Mouse (Mus musculus) forebrain, embryonic 10.5 days (tissue): Measurements from ENCODE around the gene Plekhn1. TPM values are rescaled to one million over a fixed set of nuclear protein-coding genes. Genes with fewer than 3 reads are reported as not detected.

Source experiments
- DNase-seq: peaks from one replicate; pipeline ENCODE4 v3.0.0-alpha.2; 2017; ENCODE audit warnings: low spot score; ENCODE audit errors: extremely low spot score
- H3K27ac ChIP-seq: fragments of 300-500 bp; sonication (generic); 2 replicates; pipeline ENCODE4 v1.5.1; 2016; ENCODE audit warnings: mild to moderate bottlenecking
- H3K27me3 ChIP-seq: fragments of 300-500 bp; sonication (generic); 2 replicates; pipeline ENCODE4 v1.6.1; 2016; ENCODE audit warnings: mild to moderate bottlenecking; ENCODE audit not compliant: poor library complexity, severe bottlenecking
- H3K36me3 ChIP-seq: fragments of 300-500 bp; sonication (generic); replicated peaks from 2 replicates; pipeline ENCODE4 v1.6.1; 2016; ENCODE audit warnings: mild to moderate bottlenecking, moderate library complexity
- H3K4me1 ChIP-seq: fragments of 300-500 bp; sonication (generic); 2 replicates; pipeline ENCODE4 v1.6.1; 2016
- H3K4me3 ChIP-seq: fragments of 300-500 bp; sonication (generic); 2 replicates; pipeline ENCODE4 v1.5.1; 2016; ENCODE audit warnings: mild to moderate bottlenecking, moderate library complexity
- H3K9me3 ChIP-seq: fragments of 300-500 bp; sonication (generic); 2 replicates; pipeline ENCODE4 v1.6.1; 2016; ENCODE audit warnings: mild to moderate bottlenecking, moderate library complexity
- WGBS: fragments of 180-500 bp; shearing (Covaris S2); methylation state at CpG from one replicate; pipeline ENCODE4 v1.1.7; 2016; 5-methylcytosine and 5-hydroxymethylcytosine counted together
- polyA plus RNA-seq: library from polyadenylated mRNA; unstranded; fragments of >200 nt; fragmentation: Nextera tagmentation; extraction: Ambion mirVana; gene quantifications from 2 replicates; pipeline ENCODE4 v1.2.1, GENCODE M21; 2016

Plekhn1 gene
- polyA plus RNA-seq, 1 experiment from 2014 or later = 21.9 TPM

GRCm38 (mm10) chr4:156203413-156204131 lies 31.1 kb downstream of the Plekhn1 start:
- Histone ChIP-seq H3K36me3 (peaks cover 21% of the 10 kb centered on the region), H3K4me3 (peak overlapping the region; percentile 73), H3K27ac (peak overlapping the region; percentile 91), H3K4me1 (peaks cover 43% of the 10 kb centered on the region), H3K9me3 (no peaks in the 10 kb centered on the region), H3K27me3 (peaks cover 31% of the 10 kb centered on the region)
- WGBS = 0% methylated on average over 49 of the region's 49 CpGs
- no peak for DNase-seq

- Histone ChIP-seq H3K27ac (peak within 1 kb of the TSS; percentile 91), H3K9me3 (no peaks in the 10 kb centered on the region), H3K4me1 (peaks cover 47% of the 10 kb centered on the region), H3K36me3 (peaks cover 15% of the 10 kb centered on the region), H3K4me3 (peak within 1 kb of the TSS; percentile 73), H3K27me3 (peaks cover 31% of the 10 kb centered on the region)
- DNase-seq = peak; percentile 82
- under 1% methylated on average over 38 of the region's 39 CpGs for WGBS
Measured at GRCm38 (mm10) chr4:156203001-156203412, 31.6 kb downstream of the Plekhn1 start, which contains the start of gene AW011738. Gene AW011738 (plus strand): TSS chr4:156203304.

- H3K36me3 ChIP-seq = peaks cover 12% of the 10 kb centered on the region
- peaks cover 51% of the 10 kb centered on the region for H3K4me1 ChIP-seq
- peaks cover 31% of the 10 kb centered on the region for H3K27me3 ChIP-seq
- H3K9me3 ChIP-seq = no peaks in the 10 kb centered on the region
- peak overlapping the region; percentile 73 for H3K4me3 ChIP-seq
- H3K27ac ChIP-seq = peak overlapping the region; percentile 91
- DNase-seq = no peak
- 50% methylated on average over 12 of the region's 12 CpGs for WGBS
Measured at GRCm38 (mm10) chr4:156202462-156202893, 32.2 kb downstream of the Plekhn1 start.

GRCm38 (mm10) chr4:156200623-156201475 lies 33.8 kb downstream of the Plekhn1 start, which contains the start of gene Isg15:
Gene Isg15 (minus strand): TSS chr4:156200818.
- Histone ChIP-seq H3K36me3 (no peaks in the 10 kb centered on the region; the same call in 1 of the 2 replicates), H3K9me3 (no peaks in the 10 kb centered on the region), H3K4me3 (no peak within 1 kb of the TSS), H3K4me1 (peaks cover 62% of the 10 kb centered on the region), H3K27me3 (peaks cover 31% of the 10 kb centered on the region), H3K27ac (no peak within 1 kb of the TSS)
- WGBS = 71% methylated on average over 10 of the region's 10 CpGs
- DNase-seq = no peak

GRCm38 (mm10) chr4:156197829-156198205 lies 36.8 kb downstream of the Plekhn1 start:
- peaks cover 62% of the 10 kb centered on the region for H3K4me1 ChIP-seq
- H3K27me3 ChIP-seq = peaks cover 10% of the 10 kb centered on the region

GRCm38 (mm10) chr4:156197131-156197828 lies 37.4 kb downstream of the Plekhn1 start, which contains the start of gene Agrn:
Gene Agrn (minus strand): TSS chr4:156197488.
- peaks cover 32% of the 10 kb centered on the region for H3K36me3 ChIP-seq
- DNase-seq = no peak
- H3K27me3 ChIP-seq = peaks cover 4% of the 10 kb centered on the region
- H3K4me1 ChIP-seq = peaks cover 62% of the 10 kb centered on the region
- peak within 1 kb of the TSS; percentile 96 for H3K27ac ChIP-seq
- no peaks in the 10 kb centered on the region for H3K9me3 ChIP-seq
- WGBS = under 1% methylated on average over 51 of the region's 88 CpGs
- H3K4me3 ChIP-seq = peak within 1 kb of the TSS; percentile 92

More at GRCm38 (mm10) chr4:156197829-156198205, 36.8 kb downstream of the Plekhn1 start:
- WGBS = under 1% methylated on average over 26 of the region's 26 CpGs
- DNase-seq = peak; percentile 93
- H3K9me3 ChIP-seq = no peaks in the 10 kb centered on the region
- H3K36me3 ChIP-seq = peaks cover 27% of the 10 kb centered on the region
- peak overlapping the region; percentile 92 for H3K4me3 ChIP-seq
- peak overlapping the region; percentile 96 for H3K27ac ChIP-seq

- peak overlapping the region; percentile 96 for H3K27ac ChIP-seq
- peaks cover 69% of the 10 kb centered on the region for H3K4me1 ChIP-seq
- no peaks in the 10 kb centered on the region for H3K9me3 ChIP-seq
- no peaks in the 10 kb centered on the region for H3K27me3 ChIP-seq
- peak overlapping the region; percentile 92 for H3K4me3 ChIP-seq
- DNase-seq = peak; percentile 40
- H3K36me3 ChIP-seq = peaks cover 43% of the 10 kb centered on the region
- 4% methylated on average over 35 of the region's 35 CpGs for WGBS
Measured at GRCm38 (mm10) chr4:156195927-156196870, 38.5 kb downstream of the Plekhn1 start.

GRCm38 (mm10) chr4:156194346-156194745 lies 40.3 kb downstream of the Plekhn1 start:
- WGBS = 29% methylated on average over 6 of the region's 6 CpGs
- peaks cover 88% of the 10 kb centered on the region for H3K4me1 ChIP-seq

GRCm38 (mm10) chr4:156193906-156194305 lies 40.8 kb downstream of the Plekhn1 start:
- Histone ChIP-seq H3K36me3 (peaks cover 61% of the 10 kb centered on the region), H3K4me3 (peak overlapping the region; percentile 92; the same call in 1 of the 2 replicates), H3K27ac (0 out of 2 replicates have a peak overlapping the region, but pooled peaks have one; percentile 56), H3K4me1 (peaks cover 92% of the 10 kb centered on the region), H3K9me3 (no peaks in the 10 kb centered on the region), H3K27me3 (no peaks in the 10 kb centered on the region)
- no peak for DNase-seq
- 71% methylated on average over 5 of the region's 5 CpGs for WGBS

More at GRCm38 (mm10) chr4:156194346-156194745, 40.3 kb downstream of the Plekhn1 start:
- Histone ChIP-seq H3K4me3 (peak overlapping the region; percentile 92; the same call in 1 of the 2 replicates), H3K27ac (0 out of 2 replicates have a peak overlapping the region, but pooled peaks have one; percentile 40), H3K27me3 (no peaks in the 10 kb centered on the region), H3K36me3 (peaks cover 61% of the 10 kb centered on the region), H3K9me3 (no peaks in the 10 kb centered on the region)
- no peak for DNase-seq

- Histone ChIP-seq H3K27me3 (no peaks in the 10 kb centered on the region), H3K4me3 (peak overlapping the region; percentile 92), H3K9me3 (no peaks in the 10 kb centered on the region), H3K36me3 (peaks cover 61% of the 10 kb centered on the region), H3K27ac (peak overlapping the region; percentile 56; the same call in 1 of the 2 replicates), H3K4me1 (peaks cover 93% of the 10 kb centered on the region)
- WGBS = 22% methylated on average over 2 of the region's 2 CpGs
- no peak for DNase-seq
Measured at GRCm38 (mm10) chr4:156193200-156193590, 41.5 kb downstream of the Plekhn1 start.
